Mouse (Mus musculus): Measurements from ENCODE around the gene Pip.

Pip gene

DNA sequence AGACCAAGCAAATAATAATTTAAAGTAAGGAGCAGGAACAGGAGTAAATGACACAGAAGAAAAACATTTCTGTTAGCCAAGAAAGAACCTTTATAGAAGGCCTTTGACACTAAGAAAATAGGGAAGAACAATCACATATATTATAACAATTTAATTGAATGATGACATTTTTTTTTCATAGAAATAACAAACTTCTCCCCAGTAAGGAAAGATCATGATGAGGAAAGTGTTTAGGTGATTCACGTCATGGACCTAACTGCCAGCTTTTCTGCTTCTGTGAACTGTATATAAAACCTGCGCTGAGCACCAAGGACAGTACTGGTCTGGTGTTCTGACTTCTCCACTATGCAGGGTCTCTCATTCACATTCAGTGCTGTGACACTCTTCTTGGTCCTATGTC, at the start of gene Pip:
Gene Pip (plus strand): TSS at position 301 of the 400 bp plus-strand sequence.
- no peak for DNase-seq (ENCODE audit: low spot score)

GRCm38 (mm10) chr6:41824086-41824485, 23.2 kb upstream of the Pip start:
- no peak for DNase-seq (ENCODE audit: low spot score)

DNA sequence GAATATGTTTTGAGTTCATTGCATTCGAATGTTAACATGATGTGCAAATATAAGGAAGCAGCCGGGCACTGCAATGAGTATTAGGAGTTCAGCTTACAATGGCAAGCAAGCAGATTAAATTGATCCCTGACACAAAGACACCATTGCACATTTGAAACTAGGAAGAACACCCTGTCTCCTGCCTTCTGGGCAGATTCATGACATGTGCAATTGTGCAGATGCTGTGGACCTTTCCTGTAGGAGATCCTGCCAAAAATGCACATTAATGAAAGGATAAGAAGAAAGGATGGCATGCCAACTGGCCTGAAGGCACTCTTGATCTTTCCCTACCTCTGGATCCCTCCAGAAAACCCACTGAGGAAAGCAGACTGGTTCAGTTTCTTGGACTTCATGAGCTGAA, 17.8 kb upstream of the Pip start:
- DNase-seq (ENCODE audit: low spot score), result no peak

GRCm38 (mm10) chr6:41852689-41853088, 5.4 kb downstream of the Pip start, which contains the start of gene Sval2:
TSS of gene Sval2 (plus strand) at chr6:41852989.
- DNase-seq (ENCODE audit: low spot score), result no peak

- DNase-seq (ENCODE audit: low spot score), result no peak
Measured at GRCm38 (mm10) chr6:41864038-41864437, 16.7 kb downstream of the Pip start.
